Mouse (Mus musculus): Measurements from ENCODE around the gene Gpank1.

The Gpank1 gene

DNA sequence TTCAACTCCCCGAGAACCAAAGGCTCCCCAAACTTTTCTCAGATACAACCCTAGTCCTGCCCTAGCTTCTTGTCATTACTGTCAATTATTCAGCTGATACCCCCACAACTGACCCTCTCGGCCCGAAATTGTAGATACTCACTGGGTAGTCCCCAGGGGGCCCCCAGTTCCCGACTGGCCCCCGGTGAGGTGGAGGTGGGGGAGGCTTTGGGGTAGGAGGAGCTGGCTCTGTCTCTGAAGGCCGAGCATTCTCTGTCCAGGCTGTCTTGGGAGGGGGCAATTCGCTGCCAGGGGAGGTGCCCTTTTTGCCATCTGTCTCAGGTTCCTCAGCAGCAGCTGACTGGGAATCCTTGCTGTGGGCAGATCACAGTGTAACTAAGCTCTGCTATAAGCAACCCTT lies 38.4 kb downstream of the Gpank1 start:
- in situ Hi-C loops (cut with MboI, MseI) = no loop called here

DNA sequence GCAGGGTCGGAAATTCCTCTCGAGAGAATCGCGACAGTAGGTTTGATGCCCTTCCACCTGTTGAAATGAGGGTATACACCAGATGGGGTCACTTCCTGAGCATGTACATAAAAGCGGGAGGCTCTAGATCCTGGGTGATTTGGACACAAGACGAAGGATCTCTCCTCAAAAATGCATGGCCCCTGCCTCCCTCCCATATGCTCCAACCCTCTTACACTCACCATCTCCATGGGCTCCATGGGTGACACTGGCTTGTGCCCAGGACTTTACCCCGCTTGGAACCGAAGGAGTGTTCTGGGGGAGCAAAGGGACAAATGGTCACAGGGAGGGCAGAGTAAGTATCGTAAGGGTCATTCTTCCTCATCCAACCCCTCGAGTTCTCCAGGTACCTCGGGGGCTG lies 40.2 kb downstream of the Gpank1 start:
- in situ Hi-C loops (cut with MboI, MseI) = no loop called here

DNA sequence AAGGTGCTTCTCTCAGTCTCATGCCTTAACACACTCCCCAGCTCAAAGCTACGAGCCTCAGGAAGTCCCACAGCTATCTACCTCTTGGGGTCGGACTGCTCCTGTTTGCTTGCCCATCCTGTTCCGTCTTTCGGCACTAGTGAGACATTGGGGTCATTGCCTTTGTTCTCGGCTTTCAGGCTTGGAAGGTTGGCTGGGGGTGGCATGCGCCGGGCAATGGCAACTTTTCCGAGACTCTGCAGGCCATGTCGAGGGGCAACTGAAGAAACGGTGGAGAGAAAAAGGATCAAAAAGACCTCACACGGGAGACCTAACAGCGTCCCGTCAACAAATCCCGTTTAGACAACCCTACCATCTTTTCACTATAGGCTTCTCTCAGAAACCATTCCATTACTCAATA lies 40.9 kb downstream of the Gpank1 start:
- in situ Hi-C loops (cut with MboI, MseI) = no loop called here

DNA sequence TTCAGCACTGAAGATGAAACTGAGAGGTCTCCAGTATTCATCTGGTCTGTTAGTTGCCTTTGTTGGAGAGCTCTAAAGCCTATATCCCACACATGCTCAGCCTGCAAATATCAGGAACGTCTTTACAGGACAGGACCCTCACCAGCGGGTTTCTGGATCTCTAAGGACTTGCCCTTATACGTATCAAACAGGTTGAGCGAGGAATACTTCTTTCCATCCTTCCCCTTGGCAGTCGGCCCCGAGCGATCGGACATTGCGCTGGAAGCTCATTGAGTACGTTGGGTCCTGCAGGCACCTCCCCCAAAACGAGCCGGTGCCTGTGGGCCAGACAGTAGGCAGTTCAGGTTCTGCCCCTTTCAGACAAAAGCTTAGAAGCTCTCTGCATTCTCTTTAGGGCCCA lies 41.5 kb downstream of the Gpank1 start:
- in situ Hi-C loops (cut with MboI, MseI) = no loop called here

DNA sequence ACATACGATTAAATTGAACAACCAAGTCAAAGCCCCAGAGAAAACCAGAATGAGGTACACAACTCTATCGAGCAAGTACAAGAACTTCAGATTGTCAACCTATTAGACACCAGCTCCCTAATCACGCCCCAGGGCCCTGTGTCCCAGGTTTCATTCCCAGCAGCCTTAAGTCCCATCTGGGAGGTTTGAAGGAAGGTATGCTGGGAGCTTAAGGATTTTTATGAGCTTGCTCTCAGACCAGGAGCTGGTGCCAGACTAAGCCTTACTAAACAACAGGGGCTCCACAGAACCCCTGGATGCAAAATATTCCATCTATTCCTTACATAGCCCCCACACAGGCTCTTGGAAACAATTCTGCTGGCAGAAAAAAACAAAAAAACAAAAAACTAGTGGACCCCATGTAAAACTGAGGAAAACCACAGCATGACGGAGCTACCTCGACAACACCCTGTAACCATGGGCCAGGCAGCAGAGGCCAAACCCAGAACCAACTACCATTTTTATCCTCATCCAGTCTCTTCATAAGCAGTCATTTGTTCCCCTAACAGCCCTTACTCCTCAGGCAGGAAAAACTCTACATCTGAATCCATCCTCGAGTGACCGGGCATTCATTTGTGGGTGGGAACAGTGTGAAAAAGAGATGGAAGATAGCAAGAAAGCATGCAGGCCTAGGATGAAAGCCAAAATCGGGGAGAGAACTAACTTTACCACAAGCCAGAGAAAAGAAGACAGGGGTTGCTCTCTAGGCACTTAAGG lies 42.2 kb downstream of the Gpank1 start:
- in situ Hi-C loops (cut with MboI, MseI) = no loop called here

DNA sequence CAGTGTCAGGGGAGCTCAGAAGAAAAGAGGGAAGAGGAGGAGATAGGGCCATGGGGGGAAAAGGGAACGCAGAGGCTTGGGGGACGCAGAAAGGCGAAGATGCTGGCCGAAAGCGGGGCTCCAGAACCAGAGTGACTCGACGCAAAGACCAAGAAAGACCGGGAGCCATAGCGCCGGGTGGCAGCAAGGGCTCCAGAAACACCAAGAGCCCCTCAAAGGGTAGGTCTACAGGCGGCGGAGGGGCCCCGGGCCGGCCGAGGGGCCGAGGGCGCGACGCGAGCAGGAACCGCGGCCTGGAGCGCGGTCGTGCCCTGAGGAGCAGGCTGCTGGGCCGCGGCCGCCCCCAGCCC lies 42.9 kb downstream of the Gpank1 start:
- in situ Hi-C loops (cut with MboI, MseI) = no loop called here

DNA sequence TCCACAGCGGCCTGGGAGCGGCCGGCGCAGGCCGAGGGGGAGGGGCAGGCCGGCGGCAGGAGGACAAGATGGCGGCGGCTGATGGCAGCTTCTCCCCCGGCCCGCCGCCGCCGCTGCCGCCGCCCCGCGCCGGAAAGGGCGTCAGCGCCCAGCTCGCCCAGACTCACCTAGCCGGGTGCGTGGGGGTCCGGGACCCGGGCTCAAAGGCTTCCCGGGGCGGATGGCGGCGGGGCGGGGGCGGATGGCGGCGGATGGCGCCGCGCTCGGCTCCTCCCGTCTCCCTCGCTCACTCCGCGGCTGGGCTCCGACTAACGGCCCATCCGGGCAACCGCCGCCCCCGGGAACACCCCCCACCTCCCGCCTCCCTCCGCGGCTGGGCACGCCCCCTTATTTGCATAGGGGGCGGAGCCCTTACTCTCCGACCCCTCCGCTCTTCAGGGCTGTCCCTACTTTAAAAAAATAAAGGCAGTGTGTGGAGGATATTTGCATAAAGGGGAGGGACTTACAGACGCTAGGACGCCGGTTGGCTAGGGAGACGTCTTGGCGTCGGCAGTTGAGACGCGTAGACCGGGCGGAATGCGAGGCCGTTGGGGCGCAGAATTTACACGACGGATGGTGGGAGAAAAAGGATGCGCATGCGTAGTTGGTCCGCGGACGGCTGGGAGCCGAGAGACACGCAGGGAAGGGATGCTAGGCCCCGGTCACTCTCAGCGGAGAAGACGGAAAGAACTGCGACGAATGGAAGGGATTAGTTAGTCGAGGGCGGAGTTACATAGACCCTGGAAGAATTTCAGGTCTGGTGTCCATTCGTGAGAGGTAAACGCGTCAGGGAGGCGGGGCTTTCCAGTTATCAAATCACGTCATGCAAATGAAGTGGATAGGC lies 43.6 kb downstream of the Gpank1 start, which contains the start of gene Prrc2a:
Prrc2a (minus strand) TSS at position 330 of the 883 bp plus-strand sequence.
- in situ Hi-C loops (cut with MboI, MseI) = loop anchor here (5.0 kb wide), 1 partner anchor 67 kb away; the partner anchor contains the start of gene Atp6v1g2

DNA sequence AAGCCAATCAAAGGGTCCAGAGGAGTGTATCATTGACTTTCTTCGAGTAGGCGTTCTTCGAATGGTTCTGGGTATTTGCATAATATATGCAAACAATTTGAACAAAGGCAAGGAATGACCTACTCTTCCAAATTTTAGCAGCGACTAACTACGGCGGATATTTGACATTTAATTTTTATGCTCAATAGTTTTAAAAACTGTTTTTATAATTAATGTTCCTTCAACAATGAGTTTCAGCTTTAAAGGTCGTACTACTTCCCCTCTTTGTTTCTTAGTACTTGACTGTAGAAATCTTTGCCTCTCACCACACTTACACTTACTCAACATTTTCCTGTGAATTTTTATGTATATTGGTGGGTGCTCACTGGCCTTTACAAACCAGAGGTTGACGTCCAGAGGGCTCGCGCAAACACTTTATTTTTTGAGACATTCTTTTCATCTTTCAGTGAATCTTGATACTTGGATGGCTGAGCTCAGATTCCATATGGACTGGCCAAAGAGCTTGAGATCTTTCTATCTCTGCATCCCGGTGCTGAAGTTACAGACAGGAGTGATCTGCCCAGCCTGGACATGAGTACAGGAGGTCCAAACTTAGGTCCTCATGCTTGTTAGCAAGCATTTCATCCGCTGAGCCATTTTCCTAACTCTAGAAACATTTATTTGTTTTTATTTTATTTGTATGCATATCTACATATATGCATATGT lies 44.3 kb downstream of the Gpank1 start:
- in situ Hi-C loops (cut with MboI, MseI) = loop anchor here (5.0 kb wide), 1 partner anchor 67 kb away; the partner anchor contains the start of gene Atp6v1g2

DNA sequence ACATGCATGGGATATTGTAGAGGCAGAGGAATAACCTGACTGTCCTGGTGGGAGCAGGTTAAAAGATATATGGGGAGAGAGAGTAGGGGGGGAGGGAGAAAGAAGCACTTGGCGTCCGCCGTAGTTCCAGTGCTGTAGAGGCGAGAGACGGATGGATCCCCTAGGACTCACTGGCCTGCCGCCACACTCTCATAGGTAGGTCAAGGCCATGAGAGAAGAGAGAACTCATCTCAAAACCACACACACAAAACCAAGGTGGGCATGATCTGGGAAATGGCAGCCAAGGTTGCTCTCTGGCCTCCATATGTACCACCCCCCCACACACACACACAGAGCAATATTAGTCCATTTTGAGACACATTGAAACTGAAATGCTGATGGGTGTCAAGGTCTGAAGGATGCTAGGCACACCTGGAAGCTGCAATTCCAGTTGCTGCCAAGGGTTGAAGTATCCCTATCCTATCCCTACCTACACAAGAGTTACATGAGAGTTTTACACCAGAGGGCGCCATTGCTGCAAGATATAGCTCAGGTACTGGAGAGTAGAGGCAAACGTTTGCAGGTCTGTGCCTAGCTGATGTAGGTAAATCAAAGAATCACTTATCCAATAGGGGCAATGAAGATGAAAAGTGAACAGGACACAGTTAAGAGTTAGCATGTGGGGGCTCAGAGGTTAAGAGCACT lies 45.2 kb downstream of the Gpank1 start:
- in situ Hi-C loops (cut with MboI, MseI) = loop anchor here (5.0 kb wide), 1 partner anchor 66 kb away; the partner anchor contains the start of gene Atp6v1g2

DNA sequence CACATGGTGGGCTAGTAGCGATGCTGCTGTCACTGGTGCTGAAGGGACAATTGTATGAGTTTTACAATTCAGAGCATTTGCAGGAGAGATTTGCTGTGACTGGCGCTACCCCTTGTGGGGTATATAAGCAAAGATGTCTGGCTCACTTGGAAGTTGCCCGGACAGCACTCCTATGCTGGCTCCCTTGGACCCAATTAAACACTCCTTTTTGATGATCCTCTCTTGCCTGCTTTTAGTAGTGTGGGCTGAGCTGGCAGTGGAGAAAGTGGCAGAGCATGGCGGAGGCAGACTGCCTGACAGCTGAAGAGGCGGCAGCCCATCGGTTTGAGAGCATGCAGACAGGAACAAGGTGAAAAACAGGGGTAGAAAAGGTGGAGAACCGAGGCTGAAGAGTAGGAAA lies 46.5 kb downstream of the Gpank1 start:
- in situ Hi-C loops (cut with MboI, MseI) = loop anchor here (5.0 kb wide), 1 partner anchor 65 kb away; the partner anchor contains the start of gene Atp6v1g2

DNA sequence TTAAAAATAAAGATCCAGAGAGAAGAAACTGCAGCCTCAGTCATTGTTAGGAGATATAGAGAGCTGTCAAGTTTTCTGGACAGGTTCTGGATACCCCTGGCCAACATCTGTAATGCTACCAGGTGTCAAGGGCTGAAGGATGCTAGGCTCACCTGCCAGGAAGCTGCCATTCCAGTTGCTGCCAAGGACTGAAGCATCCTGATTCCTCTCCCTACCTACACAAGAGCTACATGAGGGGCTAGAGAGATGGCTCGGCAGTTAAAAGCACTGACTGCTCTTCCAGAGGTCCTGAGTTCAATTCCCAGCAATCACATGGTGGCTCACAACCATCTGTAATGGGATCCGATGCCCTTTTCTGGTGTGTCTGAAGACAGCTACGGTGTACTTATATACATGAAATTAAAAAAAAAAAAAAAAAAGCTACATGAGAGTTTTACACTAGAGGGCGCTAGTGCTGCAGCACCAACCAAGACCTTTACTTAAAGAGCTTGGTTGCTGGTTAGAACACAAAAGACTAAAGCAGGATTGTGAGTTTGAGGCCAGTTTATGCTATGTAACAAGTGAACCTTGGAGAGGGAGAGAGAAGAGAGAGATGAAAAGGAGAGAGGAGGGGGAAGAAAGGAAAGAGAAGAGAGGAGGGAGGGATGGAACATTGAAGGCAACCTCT lies 47.4 kb downstream of the Gpank1 start:
- in situ Hi-C loops (cut with MboI, MseI) = loop anchor here (5.0 kb wide), 1 partner anchor 64 kb away; the partner anchor contains the start of gene Atp6v1g2

DNA sequence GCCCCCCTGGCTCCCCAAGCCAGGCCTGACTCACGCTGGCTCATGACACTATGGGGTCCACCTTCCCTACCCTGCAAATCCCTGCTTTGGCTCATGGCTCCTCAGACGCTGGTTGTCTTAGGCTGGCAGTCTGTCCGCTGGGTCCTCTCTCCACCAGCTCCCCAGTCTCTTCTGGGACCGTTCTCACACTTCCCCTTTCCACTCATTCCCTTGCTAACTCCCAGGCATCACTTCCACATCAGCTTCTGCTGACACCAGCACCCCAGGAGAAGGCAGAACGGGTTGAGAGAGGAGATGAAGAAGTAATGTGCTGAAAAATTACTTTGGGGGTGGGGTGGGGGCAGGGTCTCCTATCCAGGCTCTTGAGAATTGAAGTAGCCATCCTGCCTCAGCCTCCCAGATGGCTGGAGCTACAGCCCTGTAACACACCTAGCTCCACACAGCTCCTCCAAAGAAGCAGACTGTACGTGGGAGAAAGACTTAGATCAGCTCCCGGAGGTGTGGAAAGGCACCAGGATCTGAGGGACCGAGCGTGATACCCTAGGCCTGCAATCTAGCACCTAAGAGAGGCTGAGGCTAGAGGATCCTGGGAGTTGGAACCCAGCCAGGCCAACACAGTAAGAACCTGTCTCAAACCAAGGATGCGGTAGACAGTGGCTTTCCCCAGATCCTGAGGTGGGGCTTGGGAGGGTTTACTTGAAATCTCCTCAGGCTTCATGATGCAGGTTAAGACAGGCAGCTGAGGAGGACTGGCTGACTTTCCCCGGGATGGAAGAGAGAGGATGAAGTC lies 51.4 kb downstream of the Gpank1 start:
- in situ Hi-C loops (cut with MboI, MseI) = no loop called here

DNA sequence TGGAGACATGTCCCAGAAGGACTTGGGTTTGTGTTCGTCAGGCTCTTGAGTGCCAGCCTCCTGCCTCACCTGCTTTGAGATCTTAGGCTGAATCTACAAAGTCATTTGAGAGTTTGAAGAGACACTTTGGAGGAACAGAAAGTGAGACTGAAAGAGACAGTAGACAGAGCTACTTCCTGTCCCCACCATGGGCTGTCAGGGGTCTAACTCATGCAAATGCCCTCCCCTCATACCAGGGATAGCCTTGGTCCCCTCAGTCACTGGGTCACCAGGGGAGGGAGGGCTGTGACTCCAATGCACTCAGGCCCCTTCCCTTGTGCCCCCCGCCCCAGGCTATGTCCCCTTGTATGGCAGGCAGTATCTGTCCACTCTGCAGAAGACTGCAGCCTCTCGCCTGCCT lies 52.1 kb downstream of the Gpank1 start:
- in situ Hi-C loops (cut with MboI, MseI) = no loop called here

Measured in regulatory T cell (primary cell).